Mouse (Mus musculus) layer of hippocampus, postnatal 36 days (tissue): Measurements from ENCODE around the gene Atp6v0a4. TPM values are rescaled to one million over a fixed set of nuclear protein-coding genes. Genes with fewer than 3 reads are reported as not detected.

ENCODE experiments used
- DNase-seq, 2 experiments: peaks; one replicate each; pipeline ENCODE4 v3.0.0; 2022
- total RNA-seq, 2 experiments: library from RNA; stranded (reverse); gene quantifications; 2 replicates each; pipeline ENCODE4 v1.2.3; 2021

Gene Atp6v0a4
- total RNA-seq, 2 experiments from 2014 or later = 1.3 to 1.6 TPM

DNA sequence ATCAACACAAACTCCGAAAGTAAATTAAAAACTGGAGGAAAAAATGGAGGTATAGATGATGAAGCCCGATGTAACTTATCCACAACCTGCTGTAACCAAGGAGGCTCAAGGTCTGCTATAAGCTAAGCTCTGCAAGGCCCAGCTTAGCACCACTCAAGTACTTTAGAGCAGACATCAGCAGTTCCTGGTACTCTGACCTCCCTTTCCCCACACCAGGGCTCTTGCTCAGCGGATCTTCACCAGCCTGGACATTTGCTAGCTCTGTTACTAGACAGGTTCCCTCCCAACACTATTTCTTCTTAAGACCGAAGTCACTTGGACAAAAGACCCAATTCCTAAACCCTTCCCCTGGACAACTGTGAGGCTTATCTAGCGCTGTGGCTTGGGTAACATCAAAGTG, 496 bp upstream of the Atp6v0a4 start:
- no peak for DNase-seq

- DNase-seq = no peak
These were observed 747 bp downstream of the Atp6v0a4 start for GRCm38 (mm10) chr6:38123471-38124206.

- DNase-seq = no peak
These were observed 1.6 kb downstream of the Atp6v0a4 start for GRCm38 (mm10) chr6:38122791-38123190.

GRCm38 (mm10) chr6:38121843-38122242, 2.5 kb downstream of the Atp6v0a4 start:
- DNase-seq = no peak

DNA sequence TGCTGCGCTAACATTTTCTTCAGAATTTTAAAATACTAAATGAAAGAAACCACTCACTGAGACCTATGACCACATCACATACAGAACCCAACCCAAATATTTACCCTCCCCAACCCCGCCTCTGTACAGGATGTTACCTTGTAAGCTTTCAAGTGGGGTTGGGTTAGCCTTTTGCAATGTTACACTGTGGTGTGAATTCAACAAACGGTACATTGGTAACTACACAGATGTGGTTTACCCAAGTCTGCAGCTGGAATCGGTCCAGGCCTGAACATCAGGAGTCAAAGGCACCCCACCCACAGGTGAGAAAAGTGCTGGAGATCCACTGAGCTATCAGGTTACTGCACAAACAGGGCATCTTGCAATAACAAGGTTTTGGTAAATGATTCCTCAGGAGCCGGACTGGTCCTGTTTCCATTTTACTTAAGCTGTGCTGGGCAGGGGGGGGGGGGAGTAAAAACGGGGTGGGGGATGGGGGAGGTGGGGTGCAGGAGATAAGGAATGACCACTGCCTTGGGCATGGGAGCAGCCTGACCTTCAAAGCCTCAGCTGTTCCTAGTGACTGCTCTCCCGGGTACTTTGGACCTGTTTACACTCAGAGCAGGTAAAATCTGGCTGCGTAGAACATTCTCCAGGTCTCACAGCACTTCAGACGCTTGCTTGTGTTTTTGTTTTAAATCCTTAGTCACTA, 3.6 kb downstream of the Atp6v0a4 start:
- DNase-seq = no peak

DNA sequence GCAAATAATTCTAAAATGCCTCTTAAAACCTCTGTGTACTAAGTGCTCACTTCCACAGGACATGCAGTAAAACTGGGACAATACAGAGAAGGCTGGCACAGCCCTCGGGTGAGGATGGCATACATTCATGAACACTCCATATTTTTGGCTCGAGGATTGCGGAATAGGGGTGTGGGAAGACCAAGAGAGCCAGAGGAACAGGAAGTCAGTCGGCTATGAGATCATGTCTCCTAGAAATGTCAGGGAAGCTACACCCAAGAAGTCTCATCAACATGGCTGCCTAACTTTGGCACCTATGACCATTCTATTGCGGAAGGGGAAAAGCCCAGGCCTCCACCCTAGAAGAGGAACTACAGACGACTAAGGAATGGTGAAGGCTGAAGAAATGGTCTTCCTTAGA, 6.0 kb downstream of the Atp6v0a4 start:
- no peak for DNase-seq

- DNase-seq = peak; percentile 62 to 63
These were observed 8.1 kb downstream of the Atp6v0a4 start for GRCm38 (mm10) chr6:38116107-38116770.

GRCm38 (mm10) chr6:38110859-38111258, 13.5 kb downstream of the Atp6v0a4 start:
- no peak for DNase-seq

GRCm38 (mm10) chr6:38109871-38110270, 14.5 kb downstream of the Atp6v0a4 start:
- DNase-seq = no peak

- DNase-seq = no peak
These were observed 15.1 kb downstream of the Atp6v0a4 start, which contains the start of gene Tmem213 for GRCm38 (mm10) chr6:38109160-38109795. Gene Tmem213 (plus strand): TSS chr6:38109255.

DNA sequence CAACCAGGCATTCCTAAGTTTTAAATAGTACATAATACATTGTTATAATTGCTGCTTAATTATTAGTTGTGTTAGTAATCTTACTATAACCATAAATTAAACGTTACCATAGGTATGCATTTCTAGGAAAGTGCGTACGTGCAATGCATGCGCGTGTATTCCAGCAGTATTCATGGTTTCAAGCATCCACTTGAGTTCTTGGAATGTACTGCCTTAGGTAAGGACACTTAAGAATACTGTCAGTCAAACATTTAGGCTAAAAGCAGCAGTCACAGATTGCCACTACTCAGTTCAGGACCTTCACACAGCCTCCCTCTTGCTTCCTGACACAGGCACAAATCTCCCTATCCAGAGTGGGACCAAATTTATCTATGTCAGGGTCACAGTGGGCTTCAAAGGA, 15.9 kb downstream of the Atp6v0a4 start:
- no peak for DNase-seq

- DNase-seq = no peak
These were observed 18.5 kb downstream of the Atp6v0a4 start for GRCm38 (mm10) chr6:38105924-38106323.

DNA sequence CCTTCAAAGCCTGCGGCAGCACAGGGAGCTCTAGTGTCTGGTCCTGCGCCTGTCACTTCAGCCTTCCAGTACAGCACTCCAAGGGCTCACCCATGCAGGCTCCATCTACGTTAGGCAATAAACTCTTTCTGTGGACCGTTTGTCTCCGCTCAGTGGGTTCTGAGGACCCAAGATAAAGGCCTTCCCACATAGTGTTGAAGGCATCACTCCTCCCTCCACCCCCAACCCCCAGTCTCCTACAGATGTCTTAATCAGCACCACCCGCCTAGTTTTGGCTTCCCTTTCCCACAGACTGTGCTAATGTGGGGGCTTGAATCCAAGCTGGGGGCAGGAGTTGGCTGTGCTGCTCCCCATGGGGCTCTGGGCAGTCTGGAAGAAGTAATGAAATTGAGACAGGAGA, 20.6 kb downstream of the Atp6v0a4 start:
- no peak for DNase-seq

- no peak for DNase-seq
These were observed 22.1 kb downstream of the Atp6v0a4 start for GRCm38 (mm10) chr6:38102216-38102795.

GRCm38 (mm10) chr6:38096961-38097370, 27.4 kb downstream of the Atp6v0a4 start:
- DNase-seq = no peak

- no peak for DNase-seq
These were observed 29.7 kb downstream of the Atp6v0a4 start for GRCm38 (mm10) chr6:38094701-38095100.

- no peak for DNase-seq
These were observed 31.8 kb downstream of the Atp6v0a4 start for GRCm38 (mm10) chr6:38092539-38092938.

- DNase-seq = no peak
These were observed 37.0 kb downstream of the Atp6v0a4 start for GRCm38 (mm10) chr6:38087242-38088026.

DNA sequence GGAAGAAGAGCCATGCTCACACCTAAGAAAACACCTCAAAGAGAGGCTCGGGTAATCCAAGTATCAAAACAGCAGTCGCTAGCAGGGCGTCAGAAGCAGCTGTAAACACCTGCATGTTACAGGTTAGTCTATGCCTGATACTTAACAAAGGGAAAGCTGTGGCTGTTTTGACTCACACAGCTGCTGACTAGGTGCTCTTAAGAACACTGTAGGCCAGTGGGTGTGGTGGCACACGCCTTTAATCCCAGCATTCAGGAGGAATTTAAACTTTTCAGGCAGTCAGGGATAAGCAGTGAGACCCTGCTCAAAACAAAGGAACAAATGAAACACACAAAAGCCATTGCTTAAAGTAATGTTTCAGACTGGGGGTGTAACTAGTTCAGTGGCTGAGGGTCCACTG, 41.2 kb downstream of the Atp6v0a4 start:
- DNase-seq = no peak

- DNase-seq = peak in 1 of 2 experiments; percentile 3
These were observed 42.6 kb downstream of the Atp6v0a4 start for GRCm38 (mm10) chr6:38081727-38082341.

GRCm38 (mm10) chr6:38080364-38080763, 44.0 kb downstream of the Atp6v0a4 start:
- no peak for DNase-seq
